Mouse (Mus musculus): ENCODE measurements around the gene Ttc17. TPM values are rescaled to one million over a fixed set of nuclear protein-coding genes. Genes with fewer than 3 reads are reported as not detected.
A peak's percentile ranks its signal among the peaks of the same experiment; 100 is the strongest.

Gene Ttc17
- total and polyA plus RNA-seq, 3 experiments = 18.0 to 57.4 (median 31.5) TPM

GRCm38 (mm10) chr2:94381057-94381647 is 25.3 kb downstream of the Ttc17 start:
- DNase-seq = no peak

- DNase-seq = no peak
Observed at GRCm38 (mm10) chr2:94378678-94379077, 27.8 kb downstream of the Ttc17 start.

- DNase-seq = peak; percentile 35
Observed at GRCm38 (mm10) chr2:94371093-94371492, 35.4 kb downstream of the Ttc17 start.

- DNase-seq = peak; percentile 54
Observed at GRCm38 (mm10) chr2:94363821-94364220, 42.7 kb downstream of the Ttc17 start.

GRCm38 (mm10) chr2:94360398-94360973 is 46.0 kb downstream of the Ttc17 start:
- no peak for DNase-seq

GRCm38 (mm10) chr2:94348165-94348591 is 58.3 kb downstream of the Ttc17 start:
- DNase-seq = peak; percentile 37

GRCm38 (mm10) chr2:94346746-94347145 is 59.7 kb downstream of the Ttc17 start:
- peak; percentile 32 for DNase-seq

- no peak for DNase-seq
Observed at GRCm38 (mm10) chr2:94344624-94345023, 61.9 kb downstream of the Ttc17 start.

GRCm38 (mm10) chr2:94343290-94344285 is 62.9 kb downstream of the Ttc17 start:
- no peak for DNase-seq

GRCm38 (mm10) chr2:94340769-94341168 is 65.7 kb downstream of the Ttc17 start:
- no peak for DNase-seq

GRCm38 (mm10) chr2:94339495-94339894 is 67.0 kb downstream of the Ttc17 start:
- no peak for DNase-seq

- DNase-seq = no peak
Observed at GRCm38 (mm10) chr2:94336336-94336735, 70.2 kb downstream of the Ttc17 start.

- DNase-seq = no peak
Observed at GRCm38 (mm10) chr2:94334742-94335046, 71.8 kb downstream of the Ttc17 start.

GRCm38 (mm10) chr2:94333841-94334741 is 72.4 kb downstream of the Ttc17 start:
- DNase-seq = peak; percentile 25

GRCm38 (mm10) chr2:94333086-94333485 is 73.4 kb downstream of the Ttc17 start:
- no peak for DNase-seq

GRCm38 (mm10) chr2:94329336-94329735 is 77.2 kb downstream of the Ttc17 start:
- DNase-seq = no peak

- no peak for DNase-seq
Observed at GRCm38 (mm10) chr2:94327836-94328235, 78.7 kb downstream of the Ttc17 start.

- no peak for DNase-seq
Observed at GRCm38 (mm10) chr2:94319780-94320179, 86.7 kb downstream of the Ttc17 start.

- no peak for DNase-seq
Observed at GRCm38 (mm10) chr2:94316526-94316925, 90.0 kb downstream of the Ttc17 start.

- no peak for DNase-seq
Observed at GRCm38 (mm10) chr2:94303984-94304383, 102.5 kb downstream of the Ttc17 start.

GRCm38 (mm10) chr2:94302393-94302792 is 104.1 kb downstream of the Ttc17 start:
- DNase-seq = no peak

- no peak for DNase-seq
Observed at GRCm38 (mm10) chr2:94301749-94302148, 104.7 kb downstream of the Ttc17 start.

Data from adrenal gland, adult 2 months (tissue).